Mouse (Mus musculus) embryonic facial prominence, embryonic 12.5 days (tissue): Measurements from ENCODE around the gene Cd5. TPM values are rescaled to one million over a fixed set of nuclear protein-coding genes. Genes with fewer than 3 reads are reported as not detected.

Experiments used
- ATAC-seq: fragments of 200-750 bp; cut with Nextera tagmentation; 2 replicates; pipeline ENCODE4 v1.8.0; 2017; ENCODE audit not compliant: insufficient number of reproducible peaks, insufficient read depth, low FRiP score, low TSS enrichment
- H3K27ac ChIP-seq: fragments of 300-500 bp; sonication (generic); 2 replicates; pipeline ENCODE4 v1.5.1; 2016; ENCODE audit warnings: mild to moderate bottlenecking
- H3K27me3 ChIP-seq: fragments of 300-500 bp; sonication (generic); 2 replicates; pipeline ENCODE4 v1.6.1; 2016; ENCODE audit warnings: mild to moderate bottlenecking, moderate library complexity
- H3K36me3 ChIP-seq: fragments of 300-500 bp; sonication (generic); 2 replicates; pipeline ENCODE4 v1.6.1; 2016; ENCODE audit warnings: mild to moderate bottlenecking
- H3K4me1 ChIP-seq: fragments of 300-500 bp; sonication (generic); 2 replicates; pipeline ENCODE4 v1.6.1; 2016
- H3K4me2 ChIP-seq: fragments of 300-500 bp; sonication (generic); replicated peaks from 2 replicates; pipeline ENCODE4 v1.6.1; 2016; ENCODE audit warnings: mild to moderate bottlenecking, moderate library complexity
- H3K4me3 ChIP-seq: fragments of 300-500 bp; sonication (generic); 2 replicates; pipeline ENCODE4 v1.5.1; 2016; ENCODE audit warnings: mild to moderate bottlenecking
- H3K9ac ChIP-seq: fragments of 300-500 bp; sonication (generic); 2 replicates; pipeline ENCODE4 v1.6.1; 2016; ENCODE audit warnings: mild to moderate bottlenecking, moderate library complexity
- H3K9me3 ChIP-seq: fragments of 300-500 bp; sonication (generic); 2 replicates; pipeline ENCODE4 v1.6.1; 2016; ENCODE audit warnings: mild to moderate bottlenecking, moderate library complexity
- WGBS: fragments of 180-500 bp; shearing (Covaris S2); methylation state at CpG from one replicate; pipeline ENCODE4 v1.1.7; 2016; 5-methylcytosine and 5-hydroxymethylcytosine counted together
- polyA plus RNA-seq: library from polyadenylated mRNA; unstranded; fragments of >200 nt; fragmentation: Nextera tagmentation; extraction: Ambion mirVana; gene quantifications from 2 replicates; pipeline ENCODE4 v1.2.1, GENCODE M21; 2016

The Cd5 gene
- polyA plus RNA-seq, 1 experiment from 2014 or later, result 0.27 TPM

GRCm38 (mm10) chr19:10693926-10694682 is 44.7 kb downstream of the Cd5 start:
- WGBS, result 88% methylated on average over 10 of the region's 10 CpGs
- Histone ChIP-seq H3K27me3 (no peaks in the 10 kb centered on the region), H3K4me1 (peaks cover 34% of the 10 kb centered on the region), H3K9ac (no peak overlapping the region), H3K4me3 (no peak overlapping the region), H3K27ac (no peak overlapping the region), H3K4me2 (no peak overlapping the region), H3K36me3 (no peaks in the 10 kb centered on the region), H3K9me3 (no peaks in the 10 kb centered on the region)
- no peak for ATAC-seq

GRCm38 (mm10) chr19:10692361-10692760 is 46.4 kb downstream of the Cd5 start:
- Histone ChIP-seq H3K36me3 (no peaks in the 10 kb centered on the region), H3K9ac (no peak overlapping the region), H3K4me3 (no peak overlapping the region), H3K27me3 (no peaks in the 10 kb centered on the region), H3K9me3 (no peaks in the 10 kb centered on the region), H3K4me1 (peaks cover 31% of the 10 kb centered on the region), H3K4me2 (no peak overlapping the region), H3K27ac (no peak overlapping the region)
- no peak for ATAC-seq
- WGBS, result 90% methylated on average over 4 of the region's 4 CpGs

GRCm38 (mm10) chr19:10691660-10692059 is 47.1 kb downstream of the Cd5 start:
- no peak overlapping the region for H3K9ac ChIP-seq
- no peak for ATAC-seq
- no peaks in the 10 kb centered on the region for H3K9me3 ChIP-seq
- no peak overlapping the region for H3K4me3 ChIP-seq
- 72% methylated on average over 3 of the region's 3 CpGs for WGBS
- H3K4me1 ChIP-seq, result peaks cover 28% of the 10 kb centered on the region
- no peaks in the 10 kb centered on the region for H3K36me3 ChIP-seq
- no peaks in the 10 kb centered on the region for H3K27me3 ChIP-seq
- no peak overlapping the region for H3K27ac ChIP-seq
- no peak overlapping the region for H3K4me2 ChIP-seq

GRCm38 (mm10) chr19:10691121-10691520 is 47.7 kb downstream of the Cd5 start:
- Histone ChIP-seq H3K4me1 (peaks cover 27% of the 10 kb centered on the region), H3K9ac (no peak overlapping the region), H3K27me3 (no peaks in the 10 kb centered on the region), H3K36me3 (no peaks in the 10 kb centered on the region), H3K27ac (no peak overlapping the region), H3K4me3 (no peak overlapping the region), H3K9me3 (no peaks in the 10 kb centered on the region), H3K4me2 (no peak overlapping the region)
- ATAC-seq, result no peak
- WGBS, result 88% methylated on average over 4 of the region's 4 CpGs

GRCm38 (mm10) chr19:10690336-10690735 is 48.5 kb downstream of the Cd5 start:
- ATAC-seq, result no peak
- Histone ChIP-seq H3K4me3 (0 out of 2 replicates have a peak overlapping the region, but pooled peaks have one; percentile 73), H3K9ac (no peak overlapping the region)

GRCm38 (mm10) chr19:10689470-10690166 is 49.2 kb downstream of the Cd5 start:
- Histone ChIP-seq H3K9me3 (no peaks in the 10 kb centered on the region), H3K36me3 (no peaks in the 10 kb centered on the region), H3K4me1 (peaks cover 19% of the 10 kb centered on the region), H3K9ac (peak overlapping the region; percentile 79), H3K4me3 (peak overlapping the region; percentile 73), H3K4me2 (peak overlapping the region; percentile 81), H3K27me3 (no peaks in the 10 kb centered on the region), H3K27ac (peak overlapping the region; percentile 95)
- ATAC-seq, result no peak
- WGBS, result 58% methylated on average over 5 of the region's 5 CpGs

More at GRCm38 (mm10) chr19:10690336-10690735, 48.5 kb downstream of the Cd5 start:
- Histone ChIP-seq H3K9me3 (no peaks in the 10 kb centered on the region), H3K4me2 (0 out of 2 replicates have a peak overlapping the region, but pooled peaks have one; percentile 81), H3K27ac (no peak overlapping the region), H3K4me1 (peaks cover 20% of the 10 kb centered on the region), H3K36me3 (no peaks in the 10 kb centered on the region), H3K27me3 (no peaks in the 10 kb centered on the region)
- 84% methylated on average over 3 of the region's 3 CpGs for WGBS

- H3K36me3 ChIP-seq, result no peaks in the 10 kb centered on the region
- H3K9me3 ChIP-seq, result no peaks in the 10 kb centered on the region
- H3K4me2 ChIP-seq, result peak within 1 kb of the TSS; percentile 81
- H3K4me3 ChIP-seq, result peak within 1 kb of the TSS; percentile 73
- no peaks in the 10 kb centered on the region for H3K27me3 ChIP-seq
- peak within 1 kb of the TSS; percentile 79 for H3K9ac ChIP-seq
- WGBS, result under 1% methylated on average over 74 of the region's 74 CpGs
- peak within 1 kb of the TSS; percentile 95 for H3K27ac ChIP-seq
- ATAC-seq, result peak; percentile 91
- peaks cover 19% of the 10 kb centered on the region for H3K4me1 ChIP-seq
These were observed 50.1 kb downstream of the Cd5 start, which contains the start of gene Vps37c for GRCm38 (mm10) chr19:10688537-10689352. TSS of gene Vps37c (plus strand) at chr19:10688735.

- WGBS, result 84% methylated on average over 2 of the region's 2 CpGs
- no peaks in the 10 kb centered on the region for H3K36me3 ChIP-seq
- H3K4me2 ChIP-seq, result no peak overlapping the region
- ATAC-seq, result no peak
- no peak overlapping the region for H3K27ac ChIP-seq
- H3K27me3 ChIP-seq, result no peaks in the 10 kb centered on the region
- H3K9me3 ChIP-seq, result no peaks in the 10 kb centered on the region
- H3K9ac ChIP-seq, result no peak overlapping the region
- peaks cover 18% of the 10 kb centered on the region for H3K4me1 ChIP-seq
- H3K4me3 ChIP-seq, result no peak overlapping the region
These were observed 53.1 kb downstream of the Cd5 start for GRCm38 (mm10) chr19:10685727-10686126.

GRCm38 (mm10) chr19:10685081-10685480 is 53.7 kb downstream of the Cd5 start:
- Histone ChIP-seq H3K4me2 (no peak overlapping the region), H3K36me3 (no peaks in the 10 kb centered on the region), H3K4me3 (no peak overlapping the region), H3K4me1 (peaks cover 12% of the 10 kb centered on the region), H3K27me3 (no peaks in the 10 kb centered on the region), H3K9ac (no peak overlapping the region), H3K27ac (no peak overlapping the region), H3K9me3 (no peaks in the 10 kb centered on the region)
- 85% methylated on average over 9 of the region's 9 CpGs for WGBS
- ATAC-seq, result no peak

- Histone ChIP-seq H3K9ac (no peak overlapping the region), H3K27ac (no peak overlapping the region), H3K9me3 (no peaks in the 10 kb centered on the region), H3K4me2 (no peak overlapping the region), H3K4me3 (no peak overlapping the region), H3K36me3 (no peaks in the 10 kb centered on the region), H3K27me3 (no peaks in the 10 kb centered on the region), H3K4me1 (peaks cover 5% of the 10 kb centered on the region; the same call in 1 of the 2 replicates)
- ATAC-seq, result no peak
- WGBS, result 72% methylated on average over 4 of the region's 4 CpGs
These were observed 57.2 kb downstream of the Cd5 start for GRCm38 (mm10) chr19:10681571-10681970.

GRCm38 (mm10) chr19:10678772-10679067 is 60.1 kb downstream of the Cd5 start:
- ATAC-seq, result no peak
- Histone ChIP-seq H3K27me3 (no peaks in the 10 kb centered on the region), H3K4me1 (peaks cover 5% of the 10 kb centered on the region; the same call in 1 of the 2 replicates), H3K9ac (no peak overlapping the region), H3K27ac (no peak overlapping the region), H3K4me2 (no peak overlapping the region), H3K9me3 (no peaks in the 10 kb centered on the region), H3K36me3 (no peaks in the 10 kb centered on the region), H3K4me3 (no peak overlapping the region)
- WGBS, result 69% methylated on average over 1 of the region's 1 CpGs
